Mouse (Mus musculus) thymus, postnatal 14 days (tissue): ENCODE results near the gene Gpr135.
A peak's percentile ranks its signal among the peaks of the same experiment; 100 is the strongest.

Experiments
- DNase-seq: peaks from one replicate; pipeline ENCODE4 v3.0.0; 2021

Gpr135 gene

GRCm38 (mm10) chr12:72070327-72071269 is at the start of gene Gpr135:
Gene Gpr135 (minus strand): TSS chr12:72071125.
- peak; percentile 75 for DNase-seq

- no peak for DNase-seq
Measured at GRCm38 (mm10) chr12:72115686-72116345, 44.9 kb upstream of the Gpr135 start.

- DNase-seq: no peak
Measured at GRCm38 (mm10) chr12:72115126-72115525, 44.2 kb upstream of the Gpr135 start.

- peak; percentile 39 for DNase-seq
Measured at GRCm38 (mm10) chr12:72104525-72105281, 33.8 kb upstream of the Gpr135 start.

- DNase-seq: no peak
Measured at GRCm38 (mm10) chr12:72104027-72104426, 33.1 kb upstream of the Gpr135 start.

- DNase-seq: no peak
Measured at GRCm38 (mm10) chr12:72102776-72103175, 31.9 kb upstream of the Gpr135 start.

GRCm38 (mm10) chr12:72096966-72097365 is 26.0 kb upstream of the Gpr135 start:
- DNase-seq: no peak

GRCm38 (mm10) chr12:72089802-72090201 is 18.9 kb upstream of the Gpr135 start:
- no peak for DNase-seq

GRCm38 (mm10) chr12:72086166-72086825 is 15.4 kb upstream of the Gpr135 start:
- DNase-seq: peak; percentile 27

GRCm38 (mm10) chr12:72085329-72086165 is 14.6 kb upstream of the Gpr135 start, which contains the start of the genes L3hypdh and Jkamp:
Gene L3hypdh (minus strand): TSS chr12:72085439.
Gene Jkamp (plus strand): TSS chr12:72085589.
- peak; percentile 99 for DNase-seq

GRCm38 (mm10) chr12:72085024-72085328 is 14.1 kb upstream of the Gpr135 start:
- no peak for DNase-seq

- DNase-seq: no peak
Measured at GRCm38 (mm10) chr12:72084261-72085023, 13.5 kb upstream of the Gpr135 start.

- no peak for DNase-seq
Measured at GRCm38 (mm10) chr12:72083265-72083664, 12.3 kb upstream of the Gpr135 start.

GRCm38 (mm10) chr12:72082370-72082769 is 11.4 kb upstream of the Gpr135 start:
- DNase-seq: no peak

GRCm38 (mm10) chr12:72081961-72082360 is 11.0 kb upstream of the Gpr135 start:
- no peak for DNase-seq

- no peak for DNase-seq
Measured at GRCm38 (mm10) chr12:72078248-72078647, 7.3 kb upstream of the Gpr135 start.

- DNase-seq: no peak
Measured at GRCm38 (mm10) chr12:72069626-72070326, 1.1 kb downstream of the Gpr135 start.

GRCm38 (mm10) chr12:72057780-72058179 is 13.1 kb downstream of the Gpr135 start:
- DNase-seq: no peak

GRCm38 (mm10) chr12:72053851-72054250 is 17.1 kb downstream of the Gpr135 start:
- DNase-seq: no peak

- peak; percentile 4 for DNase-seq
Measured at GRCm38 (mm10) chr12:72053303-72053702, 17.6 kb downstream of the Gpr135 start.
